Mouse (Mus musculus) heart, embryonic 11.5 days (tissue): ENCODE data around the gene D1Ertd622e. TPM values are rescaled to one million over a fixed set of nuclear protein-coding genes. Genes with fewer than 3 reads are reported as not detected.

ENCODE experiments used
- ATAC-seq: fragments of 200-750 bp; cut with Nextera tagmentation; replicated peaks from 2 replicates; pipeline ENCODE4 v1.8.0; 2017; ENCODE audit warnings: moderate library complexity; ENCODE audit not compliant: insufficient number of reproducible peaks, low FRiP score, low TSS enrichment
- H3K27ac ChIP-seq: fragments of 300-500 bp; sonication (generic); 2 replicates; pipeline ENCODE4 v1.5.1; 2014; ENCODE audit warnings: mild to moderate bottlenecking, low read depth, low read length
- H3K27me3 ChIP-seq: fragments of 300-500 bp; sonication (generic); 2 replicates; pipeline ENCODE4 v1.6.1; 2014; ENCODE audit warnings: mild to moderate bottlenecking, low read length, mixed read lengths; ENCODE audit not compliant: control insufficient read depth, insufficient read depth
- H3K36me3 ChIP-seq: fragments of 300-500 bp; sonication (generic); 2 replicates; pipeline ENCODE4 v1.6.1; 2014; ENCODE audit warnings: mild to moderate bottlenecking, low read length, moderate library complexity, mixed read lengths; ENCODE audit not compliant: control insufficient read depth, insufficient read depth
- H3K4me1 ChIP-seq: fragments of 300-500 bp; sonication (generic); 2 replicates; pipeline ENCODE4 v1.6.1; 2014; ENCODE audit warnings: low read length; ENCODE audit not compliant: control insufficient read depth, insufficient read depth
- H3K4me2 ChIP-seq: fragments of 300-500 bp; sonication (generic); 2 replicates; pipeline ENCODE4 v1.6.1; 2014; ENCODE audit warnings: mild to moderate bottlenecking, moderate library complexity
- H3K4me3 ChIP-seq: fragments of 300-500 bp; sonication (generic); 2 replicates; pipeline ENCODE4 v1.5.1; 2014; ENCODE audit warnings: low read depth, low read length
- H3K9ac ChIP-seq: fragments of 300-500 bp; sonication (generic); 2 replicates; pipeline ENCODE4 v1.6.1; 2014; ENCODE audit warnings: mild to moderate bottlenecking, low read depth, low read length, moderate library complexity
- H3K9me3 ChIP-seq: fragments of 300-500 bp; sonication (generic); replicated peaks from 2 replicates; pipeline ENCODE4 v1.6.1; 2016; ENCODE audit warnings: low read length; ENCODE audit not compliant: control insufficient read depth
- WGBS: fragments of 180-500 bp; shearing (Covaris S2); extraction: QIAGEN DNeasy Blood & Tissue Kit; methylation state at CpG from one replicate; pipeline ENCODE4 v1.1.7; 2014; ENCODE audit not compliant: insufficient replicate concordance; 5-methylcytosine and 5-hydroxymethylcytosine counted together
- polyA plus RNA-seq: library from polyadenylated mRNA; unstranded; fragments of >200 nt; fragmentation: Nextera tagmentation; extraction: Ambion mirVana; gene quantifications from 2 replicates; pipeline ENCODE4 v1.2.1, GENCODE M21; 2014

Gene D1Ertd622e
- polyA plus RNA-seq, 1 experiment from 2014 or later: 11.3 TPM

GRCm38 (mm10) chr1:97676526-97677177 is 14.8 kb upstream of the D1Ertd622e start:
- H3K36me3 ChIP-seq: no peaks in the 10 kb centered on the region
- no peaks in the 10 kb centered on the region for H3K9me3 ChIP-seq
- peaks cover 2% of the 10 kb centered on the region; the same call in 1 of the 2 replicates for H3K4me1 ChIP-seq
- no peak overlapping the region for H3K27ac ChIP-seq
- WGBS: 70% methylated on average over 4 of the region's 4 CpGs
- H3K9ac ChIP-seq: no peak overlapping the region
- no peaks in the 10 kb centered on the region for H3K27me3 ChIP-seq
- no peak overlapping the region for H3K4me2 ChIP-seq
- no peak overlapping the region for H3K4me3 ChIP-seq
- ATAC-seq: no peak

GRCm38 (mm10) chr1:97676115-97676514 is 14.2 kb upstream of the D1Ertd622e start:
- Histone ChIP-seq H3K27me3 (no peaks in the 10 kb centered on the region), H3K9me3 (no peaks in the 10 kb centered on the region), H3K9ac (no peak overlapping the region), H3K4me2 (no peak overlapping the region), H3K4me1 (peaks cover 2% of the 10 kb centered on the region; the same call in 1 of the 2 replicates), H3K4me3 (no peak overlapping the region), H3K36me3 (no peaks in the 10 kb centered on the region), H3K27ac (no peak overlapping the region)
- WGBS: 76% methylated on average over 2 of the region's 2 CpGs
- ATAC-seq: no peak

- WGBS: 39% methylated on average over 2 of the region's 2 CpGs
- Histone ChIP-seq H3K36me3 (no peaks in the 10 kb centered on the region), H3K27me3 (no peaks in the 10 kb centered on the region), H3K27ac (no peak overlapping the region), H3K4me1 (peaks cover 2% of the 10 kb centered on the region; the same call in 1 of the 2 replicates), H3K9ac (no peak overlapping the region), H3K4me2 (no peak overlapping the region), H3K9me3 (no peaks in the 10 kb centered on the region), H3K4me3 (no peak overlapping the region)
- no peak for ATAC-seq
Observed at GRCm38 (mm10) chr1:97672849-97673248, 11.0 kb upstream of the D1Ertd622e start.

- Histone ChIP-seq H3K4me2 (no peak overlapping the region), H3K27me3 (no peaks in the 10 kb centered on the region), H3K27ac (no peak overlapping the region), H3K9me3 (no peaks in the 10 kb centered on the region), H3K4me1 (no peaks in the 10 kb centered on the region), H3K36me3 (no peaks in the 10 kb centered on the region), H3K4me3 (no peak overlapping the region), H3K9ac (no peak overlapping the region)
- WGBS: 100% methylated on average over 1 of the region's 1 CpGs
- no peak for ATAC-seq
Observed at GRCm38 (mm10) chr1:97667288-97667687, 5.4 kb upstream of the D1Ertd622e start.

GRCm38 (mm10) chr1:97662324-97662723 is 450 bp upstream of the D1Ertd622e start:
- no peaks in the 10 kb centered on the region for H3K27me3 ChIP-seq
- H3K27ac ChIP-seq: no peak overlapping the region
- no peak for ATAC-seq
- peak overlapping the region; percentile 88 for H3K4me2 ChIP-seq
- H3K9ac ChIP-seq: peak overlapping the region; percentile 85
- H3K4me1 ChIP-seq: no peaks in the 10 kb centered on the region
- no peaks in the 10 kb centered on the region for H3K9me3 ChIP-seq
- peak overlapping the region; percentile 83 for H3K4me3 ChIP-seq
- H3K36me3 ChIP-seq: no peaks in the 10 kb centered on the region
- WGBS: 24% methylated on average over 7 of the region's 7 CpGs

- WGBS: under 1% methylated on average over 69 of the region's 93 CpGs
- peak overlapping the region; percentile 85 for H3K9ac ChIP-seq
- peak overlapping the region; percentile 70 for H3K27ac ChIP-seq
- H3K4me2 ChIP-seq: peak overlapping the region; percentile 88
- H3K36me3 ChIP-seq: no peaks in the 10 kb centered on the region
- H3K4me1 ChIP-seq: no peaks in the 10 kb centered on the region
- peak; percentile 83 for ATAC-seq
- H3K4me3 ChIP-seq: peak overlapping the region; percentile 83
- H3K9me3 ChIP-seq: no peaks in the 10 kb centered on the region
- H3K27me3 ChIP-seq: no peaks in the 10 kb centered on the region
Observed at GRCm38 (mm10) chr1:97660687-97661405, 1.0 kb downstream of the D1Ertd622e start.

GRCm38 (mm10) chr1:97659405-97659804 is 2.5 kb downstream of the D1Ertd622e start:
- no peak overlapping the region for H3K9ac ChIP-seq
- H3K36me3 ChIP-seq: no peaks in the 10 kb centered on the region
- H3K27ac ChIP-seq: no peak overlapping the region
- no peak for ATAC-seq
- no peaks in the 10 kb centered on the region for H3K4me1 ChIP-seq
- H3K4me3 ChIP-seq: no peak overlapping the region
- WGBS: 66% methylated on average over 7 of the region's 7 CpGs
- H3K9me3 ChIP-seq: no peaks in the 10 kb centered on the region
- no peaks in the 10 kb centered on the region for H3K27me3 ChIP-seq
- H3K4me2 ChIP-seq: peak overlapping the region; percentile 88

GRCm38 (mm10) chr1:97657786-97658185 is 4.1 kb downstream of the D1Ertd622e start:
- Histone ChIP-seq H3K4me2 (no peak overlapping the region), H3K4me3 (no peak overlapping the region), H3K4me1 (no peaks in the 10 kb centered on the region), H3K36me3 (no peaks in the 10 kb centered on the region), H3K9ac (no peak overlapping the region), H3K27me3 (no peaks in the 10 kb centered on the region), H3K9me3 (no peaks in the 10 kb centered on the region), H3K27ac (no peak overlapping the region)
- WGBS: 80% methylated on average over 2 of the region's 2 CpGs
- ATAC-seq: no peak
